Mouse (Mus musculus): ENCODE measurements around the gene Nos3.

Nos3 gene

GRCm38 (mm10) chr5:24399686-24400085 lies 35.1 kb downstream of the Nos3 start:
- DNase-seq (ENCODE audit: low read depth, low spot score) = no peak

- no peak for DNase-seq (ENCODE audit: low read depth, low spot score)
Measured at GRCm38 (mm10) chr5:24400362-24400761, 35.8 kb downstream of the Nos3 start.

DNA sequence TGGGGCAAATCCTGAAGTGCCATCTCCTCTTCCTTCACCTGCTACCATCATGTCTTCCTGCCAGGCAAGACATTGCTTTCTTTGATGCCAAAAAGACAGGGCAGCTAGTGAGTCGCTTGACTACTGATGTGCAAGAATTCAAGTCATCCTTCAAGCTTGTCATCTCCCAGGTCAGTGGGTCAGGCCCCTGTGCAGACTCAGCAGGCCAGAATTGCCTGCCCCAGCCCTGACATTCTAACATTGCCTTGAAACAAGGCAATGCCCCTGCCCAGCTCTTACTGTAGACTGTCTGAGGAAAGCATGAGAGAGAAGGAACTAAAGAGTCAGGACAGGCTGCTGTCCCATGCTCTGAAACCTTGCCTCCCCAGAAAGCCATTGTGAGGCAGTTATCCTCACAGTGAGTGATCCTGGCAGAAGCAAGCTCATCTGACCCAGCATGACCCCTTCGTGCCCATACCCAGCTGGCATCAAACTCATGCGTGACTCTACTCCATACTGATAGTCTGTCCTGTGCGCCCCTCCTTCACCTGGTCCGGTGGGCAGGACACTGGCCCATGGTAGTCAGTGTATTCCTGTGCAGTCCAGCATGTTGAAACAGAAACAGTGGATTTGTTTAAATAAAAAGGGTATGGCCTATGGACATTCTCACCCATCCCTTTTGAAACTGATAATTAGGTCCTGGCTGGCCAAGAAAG lies 36.4 kb downstream of the Nos3 start:
- DNase-seq (ENCODE audit: low read depth, low spot score) = no peak

- DNase-seq (ENCODE audit: low read depth, low spot score) = no peak
Measured at GRCm38 (mm10) chr5:24401969-24402368, 37.4 kb downstream of the Nos3 start.

GRCm38 (mm10) chr5:24404594-24405360 lies 40.2 kb downstream of the Nos3 start:
- no peak for DNase-seq (ENCODE audit: low read depth, low spot score)

DNA sequence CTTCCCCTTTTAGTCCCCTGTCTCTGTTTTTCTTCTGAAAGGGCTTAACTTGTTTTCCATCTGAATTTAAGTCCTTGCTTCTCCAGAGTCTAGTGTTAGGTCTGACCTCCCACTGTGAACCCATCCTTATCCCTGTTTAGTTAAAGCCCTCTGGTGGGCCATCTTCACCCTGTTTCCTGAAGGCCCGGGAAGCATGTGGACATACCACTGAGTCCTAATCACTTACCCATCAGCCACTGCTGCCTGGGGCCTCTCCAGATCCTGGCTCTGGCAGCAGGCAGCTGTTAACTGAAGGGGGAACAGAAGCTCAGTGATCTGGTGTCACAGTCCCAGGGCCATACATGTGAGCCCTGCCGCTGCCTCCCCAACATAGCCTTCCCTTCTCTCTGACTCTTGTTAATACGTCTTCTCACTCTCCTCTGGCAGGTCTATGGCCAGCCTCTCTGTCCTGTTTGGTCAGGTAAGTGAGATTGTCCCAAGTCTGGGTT lies 40.8 kb downstream of the Nos3 start:
- no peak for DNase-seq (ENCODE audit: low read depth, low spot score)

DNA sequence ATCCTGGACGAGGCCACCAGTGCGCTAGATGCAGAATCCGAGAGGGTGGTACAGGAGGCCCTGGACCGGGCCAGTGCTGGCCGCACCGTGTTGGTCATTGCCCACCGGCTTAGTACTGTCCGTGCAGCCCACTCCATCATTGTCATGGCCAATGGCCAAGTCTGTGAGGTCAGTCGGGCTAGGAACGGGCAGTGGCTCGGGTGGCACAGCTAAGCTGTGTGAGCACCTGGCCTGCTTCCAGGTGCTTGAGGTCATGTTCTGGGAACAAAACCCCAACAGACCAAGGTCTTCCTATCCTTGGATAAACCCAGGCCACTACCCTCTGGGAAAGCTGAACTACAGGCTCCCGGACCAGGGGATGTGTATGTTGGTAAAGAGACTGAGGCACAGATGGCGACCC lies 44.0 kb downstream of the Nos3 start:
- DNase-seq (ENCODE audit: low read depth, low spot score) = no peak

GRCm38 (mm10) chr5:24409466-24409865 lies 44.9 kb downstream of the Nos3 start:
- no peak for DNase-seq (ENCODE audit: low read depth, low spot score)

DNA sequence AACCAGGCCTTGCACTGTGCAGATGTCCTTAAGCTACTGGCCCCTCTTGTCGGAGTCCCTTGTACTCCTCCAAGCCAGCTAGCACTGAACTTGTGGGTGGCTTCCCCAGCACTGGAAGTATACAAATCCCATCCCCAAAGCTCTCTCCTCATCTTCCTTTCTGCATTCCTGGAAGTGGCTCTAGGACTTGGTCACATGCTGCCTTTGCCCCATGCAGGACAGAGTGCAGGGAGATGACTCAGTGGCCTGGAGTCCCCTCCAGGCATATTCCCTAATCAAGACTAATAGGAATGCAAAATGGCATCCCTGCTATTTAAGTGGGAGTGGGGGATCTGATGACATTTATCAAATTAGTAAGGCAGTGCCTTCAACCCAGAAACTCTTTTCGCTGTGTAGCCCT lies 47.5 kb downstream of the Nos3 start:
- no peak for DNase-seq (ENCODE audit: low read depth, low spot score)

GRCm38 (mm10) chr5:24413042-24413693 lies 48.6 kb downstream of the Nos3 start, which contains the start of gene Asic3:
TSS of gene Asic3 (plus strand) at chr5:24413392.
- DNase-seq (ENCODE audit: low read depth, low spot score) = no peak

DNA sequence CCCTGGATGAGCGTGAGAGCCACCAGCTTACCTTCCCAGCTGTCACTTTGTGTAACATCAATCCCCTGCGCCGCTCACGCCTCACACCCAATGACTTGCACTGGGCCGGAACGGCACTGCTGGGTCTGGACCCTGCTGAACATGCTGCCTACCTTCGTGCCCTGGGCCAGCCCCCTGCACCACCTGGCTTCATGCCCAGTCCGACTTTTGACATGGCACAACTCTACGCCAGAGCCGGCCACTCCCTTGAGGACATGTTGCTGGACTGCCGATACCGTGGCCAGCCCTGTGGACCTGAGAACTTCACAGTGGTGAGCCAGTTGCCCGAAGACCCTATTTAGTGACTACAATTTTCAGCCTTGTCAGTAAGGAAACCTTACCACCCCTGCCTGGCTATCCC lies 49.3 kb downstream of the Nos3 start:
- DNase-seq (ENCODE audit: low read depth, low spot score) = no peak

- no peak for DNase-seq (ENCODE audit: low read depth, low spot score)
Measured at GRCm38 (mm10) chr5:24416222-24416736, 51.7 kb downstream of the Nos3 start.

GRCm38 (mm10) chr5:24417587-24417986 lies 53.0 kb downstream of the Nos3 start:
- DNase-seq (ENCODE audit: low read depth, low spot score) = no peak

- no peak for DNase-seq (ENCODE audit: low read depth, low spot score)
Measured at GRCm38 (mm10) chr5:24420381-24420780, 55.8 kb downstream of the Nos3 start.

DNA sequence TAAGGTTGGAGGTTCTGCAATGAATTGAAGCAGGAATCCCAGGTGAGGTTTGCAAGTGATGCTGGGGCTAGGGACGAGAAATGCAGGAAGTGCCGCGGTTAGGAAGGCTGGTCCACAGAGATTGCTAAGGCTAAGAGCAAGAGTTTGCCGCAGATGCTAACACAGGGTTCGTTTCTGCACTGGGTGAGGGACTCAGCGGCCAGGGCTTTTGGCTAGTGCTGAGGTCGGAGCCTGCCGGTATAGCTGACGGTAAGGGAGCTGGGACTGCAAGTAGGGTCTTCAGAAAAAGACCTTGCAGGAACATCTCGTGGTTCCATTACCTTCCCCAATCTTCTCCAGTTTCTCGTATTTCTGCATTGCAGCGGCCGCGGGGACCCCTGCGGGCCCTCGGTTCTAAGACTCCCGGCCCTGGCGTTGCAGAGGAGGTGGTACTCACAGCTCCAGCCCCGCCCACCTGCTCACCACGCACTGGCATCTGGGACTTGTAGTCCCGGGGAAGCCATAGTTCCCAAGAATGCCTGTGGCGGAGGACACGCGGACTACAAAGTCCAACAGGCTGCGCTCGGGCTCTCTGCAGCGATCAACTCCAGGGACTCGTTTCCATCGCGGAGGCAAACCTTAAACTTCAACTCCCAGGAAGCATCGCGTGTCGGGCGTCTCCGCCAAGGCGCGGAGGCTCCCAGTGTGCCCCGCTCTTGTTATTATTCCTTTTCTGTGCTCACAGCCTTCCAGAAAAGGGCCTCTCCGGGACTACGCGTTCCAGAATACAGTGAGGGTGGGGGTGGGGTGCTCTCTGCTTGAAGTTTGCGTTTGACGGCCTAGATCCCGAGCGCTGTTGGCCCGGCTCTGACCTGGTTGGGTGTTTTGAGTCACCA lies 58.8 kb downstream of the Nos3 start, which contains the start of the genes Cdk5 and Slc4a2:
Gene Cdk5 (minus strand): TSS at position 402 of the 875 bp plus-strand sequence.
Gene Slc4a2 (plus strand): TSS at position 709 of the 875 bp plus-strand sequence.
- peak; percentile 96 for DNase-seq (ENCODE audit: low read depth, low spot score)

DNA sequence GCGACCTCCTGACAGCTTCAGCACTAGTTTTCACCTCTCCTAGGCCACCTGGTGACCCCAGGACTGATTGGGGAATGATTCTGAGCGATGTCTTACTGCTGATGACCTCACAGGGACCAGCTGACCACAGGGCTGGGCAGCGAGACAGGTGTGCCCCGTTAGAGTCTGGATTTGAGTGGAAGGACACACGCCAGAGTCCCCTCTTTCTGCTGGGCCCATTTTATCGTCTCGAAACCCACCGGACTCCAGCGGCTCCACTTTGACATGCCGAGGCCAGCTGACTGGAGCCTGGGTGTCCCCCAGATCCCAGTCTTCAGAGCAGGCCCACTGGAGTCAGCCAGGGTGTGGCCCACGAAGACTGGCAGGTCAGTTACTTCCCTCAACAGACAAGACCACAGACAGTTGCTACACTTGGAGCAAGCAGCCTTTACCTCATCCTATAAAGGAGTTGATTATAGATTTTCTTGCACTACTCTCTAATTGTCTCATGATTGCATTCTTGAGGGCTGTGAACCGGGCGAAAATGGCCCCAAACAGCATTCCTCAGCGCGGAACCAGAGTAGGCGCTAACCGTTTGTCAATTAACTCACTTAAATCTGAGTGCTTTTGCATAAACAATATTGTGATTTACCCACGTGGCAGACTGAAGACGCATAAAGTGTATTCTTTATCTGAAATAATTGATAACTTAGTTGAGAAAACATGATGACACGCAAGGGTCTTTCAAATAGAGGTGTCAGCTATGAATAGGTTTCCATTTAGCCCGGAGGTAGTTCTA lies 59.6 kb downstream of the Nos3 start:
- DNase-seq (ENCODE audit: low read depth, low spot score) = no peak

DNA sequence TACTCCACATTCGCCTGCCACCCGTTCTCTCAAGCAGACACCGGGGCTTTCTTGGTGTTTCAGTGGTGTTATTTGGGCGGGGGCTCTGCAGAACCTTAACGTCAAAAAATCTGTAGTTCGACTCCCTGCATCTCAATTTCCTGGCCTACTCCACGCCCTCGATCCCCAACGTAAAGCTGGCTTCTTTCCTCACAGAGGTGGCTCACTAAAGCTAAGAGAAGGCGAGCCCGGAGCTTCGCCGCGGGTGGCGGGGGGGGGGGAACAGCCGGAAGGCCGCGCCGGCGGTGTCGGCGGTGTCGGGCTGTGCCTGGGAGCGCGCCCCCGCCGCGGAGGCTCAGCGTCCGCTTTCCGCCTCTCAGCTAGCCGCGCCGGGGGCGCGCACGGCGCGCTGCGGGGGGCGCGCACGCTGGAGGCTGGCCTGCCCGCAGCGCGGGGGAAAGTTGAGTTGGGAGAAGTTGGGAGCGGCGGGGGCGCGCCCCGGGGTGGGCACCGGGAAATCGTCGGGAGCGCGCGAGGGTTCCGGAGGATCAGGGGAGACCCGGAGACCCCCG lies 60.3 kb downstream of the Nos3 start:
- DNase-seq (ENCODE audit: low read depth, low spot score) = peak; percentile 80

- DNase-seq (ENCODE audit: low read depth, low spot score) = no peak
Measured at GRCm38 (mm10) chr5:24425421-24426036, 60.9 kb downstream of the Nos3 start.

DNA sequence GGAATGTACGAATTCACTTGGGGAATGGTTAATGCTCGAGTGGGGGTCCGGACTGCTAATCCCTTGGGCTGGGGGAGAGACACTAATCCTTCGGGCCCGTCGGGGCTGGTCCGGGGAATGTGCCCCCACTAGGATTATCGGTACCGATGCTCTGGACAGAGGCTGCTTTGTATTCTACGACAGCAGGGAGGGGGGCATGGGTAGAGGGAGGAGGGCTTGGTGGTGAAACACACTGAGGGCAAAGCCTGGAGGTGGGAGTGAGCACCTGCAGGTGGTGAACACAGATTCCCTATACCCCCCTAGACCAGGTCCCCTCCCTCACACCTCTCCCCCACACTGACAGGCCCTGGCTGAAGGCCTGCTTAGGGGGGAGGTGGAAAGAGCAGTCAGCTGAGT lies 61.4 kb downstream of the Nos3 start:
- no peak for DNase-seq (ENCODE audit: low read depth, low spot score)

Measured in retina, postnatal 7 days (tissue).